ENCODE assay signal across 8 mouse cellular contexts in the genomic region with DNA sequence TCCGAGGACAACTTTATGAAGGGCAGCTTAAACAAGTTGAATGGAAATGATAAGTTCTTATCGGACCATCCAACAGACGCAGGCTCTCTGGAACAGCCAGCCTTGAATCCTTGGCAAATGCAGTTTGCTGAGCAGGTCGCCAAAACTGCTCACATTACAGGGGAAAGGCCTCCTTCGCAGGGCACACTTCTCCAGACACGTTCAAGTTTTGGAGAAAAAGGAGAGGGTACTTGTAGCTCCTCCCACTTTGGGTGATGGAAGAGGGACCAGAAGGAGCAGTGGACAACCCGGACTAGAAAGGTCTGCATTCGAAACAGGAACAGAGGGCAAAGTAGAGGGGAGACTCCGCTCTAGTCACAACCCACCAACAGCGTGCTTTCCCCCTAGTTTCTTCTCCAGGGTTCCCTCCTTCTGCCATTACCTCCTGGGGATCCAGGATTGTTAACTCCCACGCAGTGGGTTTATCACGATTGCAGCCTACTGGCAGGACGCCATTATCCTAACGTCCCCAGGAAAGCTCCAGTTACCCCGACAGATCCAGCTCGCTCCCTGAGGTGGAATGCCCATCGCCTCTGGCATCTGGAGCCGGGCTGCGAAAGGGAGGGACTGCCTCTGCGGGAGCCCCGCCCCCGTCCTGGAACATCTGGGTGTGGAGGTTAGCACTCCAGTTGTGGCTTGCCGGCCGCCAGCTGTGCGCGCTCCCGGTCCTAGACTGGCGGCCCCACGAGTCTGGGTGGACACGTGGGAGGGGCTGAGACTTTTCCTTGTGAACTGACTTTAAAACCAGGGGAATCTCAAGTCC.
DNase-seq lines count a peak whose midpoint lies in the region; ATAC-seq lines count a peak whose summit lies in the region.

No protein-coding gene starts in this region.

- no peak for DNase-seq in cerebellum, adult 9-10 months
- DNase-seq in cerebellum, postnatal 14 days = peak; percentile 37 to 42
- DNase-seq in gastrocnemius, postnatal 4 days (ENCODE audit: low spot score in 2 of 2) = peak; percentile 85 to 91
- DNase-seq in intestine, embryonic 14.5 days (ENCODE audit: low spot score) = no peak
- DNase-seq in midbrain, embryonic 14.5 days = peak; percentile 61
- peak; percentile 88 for DNase-seq in testis, postnatal 10 days (ENCODE audit: low spot score)

- peaks cover 26% of the 10 kb centered on the region; the same call in 1 of the 2 replicates for H3K4me1 ChIP-seq in intestine, embryonic 14.5 days (replicated peaks; ENCODE audit: control insufficient read depth, insufficient read depth, low read length)
- H3K4me1 ChIP-seq in limb, embryonic 15.5 days = peaks cover 31% of the 10 kb centered on the region
- peaks cover 25% of the 10 kb centered on the region for H3K4me1 ChIP-seq in midbrain, embryonic 14.5 days (ENCODE audit: control insufficient read depth, insufficient read depth, low read length)

- H3K4me3 ChIP-seq in intestine, embryonic 14.5 days (ENCODE audit: low read depth, low read length) = peak overlapping the region; percentile 16
- peak overlapping the region; percentile 30 for H3K4me3 ChIP-seq in limb, embryonic 15.5 days
- peak overlapping the region; percentile 25 for H3K4me3 ChIP-seq in midbrain, embryonic 14.5 days (replicated peaks; ENCODE audit: low read depth, low read length)

- WGBS in intestine, embryonic 14.5 days = 12% methylated on average over 30 of the region's 30 CpGs
- WGBS in limb, embryonic 15.5 days = 8% methylated on average over 30 of the region's 30 CpGs
- 14% methylated on average over 30 of the region's 30 CpGs for WGBS in midbrain, embryonic 14.5 days

- H3K9me3 ChIP-seq in intestine, embryonic 14.5 days (ENCODE audit: control insufficient read depth, low read length) = no peaks in the 10 kb centered on the region
- no peaks in the 10 kb centered on the region for H3K9me3 ChIP-seq in limb, embryonic 15.5 days
- H3K9me3 ChIP-seq in midbrain, embryonic 14.5 days (ENCODE audit: control insufficient read depth, low read length) = no peaks in the 10 kb centered on the region

- peak overlapping the region; percentile 14 for H3K9ac ChIP-seq in intestine, embryonic 14.5 days (ENCODE audit: low read length)
- H3K9ac ChIP-seq in limb, embryonic 15.5 days = peak overlapping the region; percentile 15; the same call in 1 of the 2 replicates
- peak overlapping the region; percentile 42; the same call in 1 of the 2 replicates for H3K9ac ChIP-seq in midbrain, embryonic 14.5 days (replicated peaks; ENCODE audit: low read length)

- H3K27me3 ChIP-seq in intestine, embryonic 14.5 days (replicated peaks; ENCODE audit: control insufficient read depth, insufficient read depth, low read length) = no peaks in the 10 kb centered on the region
- H3K27me3 ChIP-seq in limb, embryonic 15.5 days = no peaks in the 10 kb centered on the region
- H3K27me3 ChIP-seq in midbrain, embryonic 14.5 days (ENCODE audit: control insufficient read depth, insufficient read depth, low read length) = no peaks in the 10 kb centered on the region

- no peaks in the 10 kb centered on the region for H3K36me3 ChIP-seq in intestine, embryonic 14.5 days (ENCODE audit: control insufficient read depth, insufficient read depth, low read length)
- no peaks in the 10 kb centered on the region for H3K36me3 ChIP-seq in limb, embryonic 15.5 days
- no peaks in the 10 kb centered on the region for H3K36me3 ChIP-seq in midbrain, embryonic 14.5 days (ENCODE audit: control insufficient read depth, insufficient read depth, low read length)

- 0 out of 2 replicates have a peak, but pooled peaks have one; percentile 37 for ATAC-seq in cerebellum, adult (ENCODE audit: insufficient number of reproducible peaks, low FRiP score, low TSS enrichment)
- ATAC-seq in intestine, embryonic 14.5 days (replicated peaks; ENCODE audit: low FRiP score, low TSS enrichment, low read depth) = peak; percentile 74
- peak; percentile 84 for ATAC-seq in limb, embryonic 15.5 days (ENCODE audit: insufficient number of reproducible peaks, low FRiP score, low TSS enrichment, low read depth)
- peak; percentile 35; the same call in 1 of the 2 replicates for ATAC-seq in midbrain, embryonic 14.5 days (ENCODE audit: low FRiP score, low TSS enrichment)

- peak overlapping the region; percentile 50 for H3K4me2 ChIP-seq in intestine, embryonic 14.5 days (ENCODE audit: low read length)
- H3K4me2 ChIP-seq in limb, embryonic 15.5 days = peak overlapping the region; percentile 62
- H3K4me2 ChIP-seq in midbrain, embryonic 14.5 days (ENCODE audit: low read length) = peak overlapping the region; percentile 53

- peak overlapping the region; percentile 91 for H3K27ac ChIP-seq in intestine, embryonic 14.5 days (ENCODE audit: low read depth)
- H3K27ac ChIP-seq in limb, embryonic 15.5 days = peak overlapping the region; percentile 98
- H3K27ac ChIP-seq in midbrain, embryonic 14.5 days (replicated peaks; ENCODE audit: low read depth, low read length) = peak overlapping the region; percentile 75

Comparison
In these comparisons a context has a peak if more than half of its experiments do, and no peak if none do; other contexts are left out.
1. DNase-seq: peak in cerebellum, postnatal 14 days (2 of 2), gastrocnemius, postnatal 4 days (2 of 2), midbrain, embryonic 14.5 days (single experiment) and testis, postnatal 10 days (single experiment); none in cerebellum, adult 9-10 months (single experiment) and intestine, embryonic 14.5 days (single experiment).
2. Peak in every context shown above with its lines, with median percentiles within 50 percentile points of each other: ATAC-seq, H3K27ac ChIP-seq, H3K4me2 ChIP-seq, H3K4me3 ChIP-seq and H3K9ac ChIP-seq.